Mouse (Mus musculus) lung, adult 2 months (tissue): Measurements from ENCODE around the gene Plekhm2. TPM values are rescaled to one million over a fixed set of nuclear protein-coding genes. Genes with fewer than 3 reads are reported as not detected.
A peak's percentile ranks its signal among the peaks of the same experiment; 100 is the strongest.

ENCODE experiments used
- DNase-seq: peaks from one replicate; pipeline ENCODE4 v3.0.0; 2022
- H3K4me1 ChIP-seq: fragments of 200-500 bp; 2 replicates; pipeline ENCODE4 v1.6.1; 2011; ENCODE audit warnings: low read length; ENCODE audit not compliant: control insufficient read depth, insufficient read depth
- H3K4me3 ChIP-seq: fragments of 200-500 bp; replicated peaks from 2 replicates; pipeline ENCODE3; 2011; ENCODE audit warnings: low read depth, mild to moderate bottlenecking, control low read depth, low read length; ENCODE audit errors: extremely low read depth
- CTCF ChIP-seq: fragments of 200-500 bp; IDR thresholded peaks from 2 replicates; pipeline ENCODE4 v1.5.1; 2011; ENCODE audit warnings: mild to moderate bottlenecking, low read length, control low read depth; ENCODE audit not compliant: insufficient read depth
- POLR2A ChIP-seq: fragments of 200-500 bp; IDR thresholded peaks from 2 replicates; pipeline ENCODE4 v1.6.1; 2011; ENCODE audit warnings: low read depth, mild to moderate bottlenecking, control low read depth, low read length, borderline replicate concordance; ENCODE audit errors: extremely low read depth
- WGBS: fragments of 180-500 bp; shearing (Covaris S2); methylation state at CpG from one replicate; pipeline ENCODE4 v1.1.7; 2018; 5-methylcytosine and 5-hydroxymethylcytosine counted together
- polyA plus RNA-seq: library from polyadenylated mRNA; depleted of rRNA; stranded (reverse); fragments of >200 nt; gene quantifications from 2 replicates; pipeline ENCODE4 v1.2.3, GENCODE M21; 2012; rRNA removed

Plekhm2 gene
- 45.7 and 52.3 TPM in 2 replicates for polyA plus RNA-seq

DNA sequence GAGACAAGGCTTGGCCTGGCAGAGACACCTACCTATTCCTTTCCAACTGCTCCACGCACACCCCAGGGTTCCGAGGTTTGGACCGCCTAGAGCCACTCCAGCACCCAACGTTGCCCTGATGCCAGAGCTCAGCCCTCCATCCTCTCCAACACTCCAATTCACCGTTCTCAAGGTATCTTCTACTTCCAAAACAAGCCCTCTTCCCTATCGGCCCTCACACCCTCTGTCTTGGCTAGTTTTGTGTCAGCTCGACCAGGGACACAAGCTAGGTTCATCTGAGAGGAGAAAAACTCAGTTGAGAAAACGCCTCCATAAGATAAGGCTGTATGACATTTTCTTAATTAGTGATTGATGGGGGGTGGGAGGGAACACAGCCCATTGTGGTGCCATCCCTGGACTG lies at the start of gene Plekhm2:
TSS of gene Plekhm2 (minus strand) at position 101 of the 400 bp plus-strand sequence.
- TF ChIP-seq POLR2A, result no peak
- TF ChIP-seq CTCF, result no peak
- peaks cover 6% of the 10 kb centered on the region for H3K4me1 ChIP-seq
- WGBS, result 74% methylated on average over 8 of the region's 8 CpGs
- no peak for DNase-seq
- H3K4me3 ChIP-seq, result peak within 1 kb of the TSS; percentile 61

DNA sequence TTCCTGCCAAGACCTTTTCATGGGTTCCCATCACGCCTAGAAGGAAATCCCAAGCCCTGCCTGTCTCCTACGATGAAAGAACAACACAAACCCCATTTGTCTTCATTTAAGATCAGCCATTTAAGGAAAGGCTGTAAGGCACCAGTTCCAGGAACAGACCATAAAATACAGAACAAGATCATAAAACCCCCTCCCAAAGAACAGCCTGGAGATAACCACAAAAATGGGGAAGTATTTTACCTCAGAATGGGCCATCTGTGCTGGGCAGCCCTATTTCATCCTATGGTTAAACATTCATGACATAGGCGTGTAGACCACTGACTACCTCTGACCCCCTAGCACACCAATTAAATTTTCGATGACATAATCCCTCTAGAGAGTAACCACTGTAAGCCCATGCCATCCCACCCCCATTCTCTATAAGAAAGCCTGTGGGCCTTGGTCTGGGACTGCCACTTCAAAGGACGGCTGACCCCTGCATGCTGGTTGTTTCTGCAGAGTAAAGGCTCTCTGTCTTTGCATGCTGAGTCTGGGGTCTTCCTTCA lies 49.0 kb upstream of the Plekhm2 start:
- TF ChIP-seq POLR2A (no peak), CTCF (no peak)
- WGBS, result 72% methylated on average over 5 of the region's 5 CpGs
- no peak for DNase-seq
- peaks cover 21% of the 10 kb centered on the region for H3K4me1 ChIP-seq
- H3K4me3 ChIP-seq, result no peak overlapping the region

DNA sequence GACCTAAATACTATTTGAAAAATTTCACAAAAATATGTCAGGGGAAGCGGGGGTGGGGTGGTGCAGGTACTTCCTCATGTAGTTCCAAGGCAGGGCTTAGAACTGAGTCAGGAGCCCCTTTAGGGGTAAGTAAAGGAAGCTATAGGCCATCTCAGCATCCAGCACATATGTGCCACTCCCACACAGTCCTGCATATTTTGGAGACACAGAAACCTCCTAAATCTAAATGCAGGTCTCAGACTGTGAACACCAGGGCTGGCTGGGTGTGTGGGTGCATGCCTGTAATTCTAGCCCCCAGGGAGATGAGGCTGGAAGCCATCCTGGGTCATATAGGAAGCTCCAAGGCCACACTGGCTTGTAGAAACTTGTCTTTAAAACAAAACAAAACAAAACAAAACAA lies 46.6 kb upstream of the Plekhm2 start:
- DNase-seq, result no peak
- WGBS, result 93% methylated on average over 1 of the region's 1 CpGs
- TF ChIP-seq CTCF (no peak), POLR2A (no peak)
- no peak overlapping the region for H3K4me3 ChIP-seq
- H3K4me1 ChIP-seq, result peaks cover 18% of the 10 kb centered on the region

DNA sequence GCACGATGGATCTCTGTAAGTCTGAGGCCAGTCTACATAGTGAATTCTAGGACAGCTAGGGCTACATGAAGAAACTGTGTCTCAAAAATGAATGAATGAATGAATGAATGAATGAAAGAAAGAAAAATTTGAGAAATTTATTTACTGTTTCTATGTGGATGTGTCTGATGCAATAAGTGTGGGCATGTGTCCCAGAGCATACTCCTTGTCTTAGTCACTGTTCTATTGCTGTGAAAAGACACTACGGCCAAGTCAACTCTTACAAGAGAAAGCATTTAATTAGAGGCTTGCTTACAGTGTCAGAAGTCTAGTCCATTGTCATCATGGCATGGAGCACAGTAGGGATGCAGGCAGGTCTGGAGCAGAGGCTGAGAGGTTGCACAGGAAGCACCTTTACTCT lies 44.3 kb upstream of the Plekhm2 start:
- no peak for TF ChIP-seq POLR2A
- no peak for TF ChIP-seq CTCF
- Histone ChIP-seq H3K4me1 (peaks cover 5% of the 10 kb centered on the region), H3K4me3 (no peak overlapping the region)
- no peak for DNase-seq
- WGBS, result 80% methylated on average over 2 of the region's 2 CpGs

DNA sequence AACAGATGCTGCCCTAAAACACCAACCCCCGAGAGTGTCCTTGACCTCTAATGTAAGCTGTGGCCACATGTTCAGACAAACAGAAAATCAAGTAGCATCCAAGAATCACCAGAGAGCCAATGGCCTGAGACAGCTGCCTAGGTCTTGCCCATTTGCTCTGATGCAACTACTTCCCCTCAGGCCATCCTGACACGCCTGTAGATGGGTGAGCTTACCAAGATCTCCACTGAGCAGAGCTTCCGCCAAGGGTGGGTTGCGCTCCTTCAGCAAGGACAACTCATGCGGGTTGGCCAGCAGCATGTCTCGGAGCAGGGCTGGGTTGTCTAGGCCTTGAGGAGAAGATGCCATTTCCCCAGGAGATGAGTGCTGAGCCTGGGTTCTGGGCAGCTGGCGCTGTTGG lies 43.3 kb upstream of the Plekhm2 start:
- Histone ChIP-seq H3K4me3 (no peak overlapping the region), H3K4me1 (peaks cover 3% of the 10 kb centered on the region; the same call in 1 of the 2 replicates)
- TF ChIP-seq CTCF (no peak), POLR2A (no peak)
- no peak for DNase-seq
- 79% methylated on average over 7 of the region's 7 CpGs for WGBS

DNA sequence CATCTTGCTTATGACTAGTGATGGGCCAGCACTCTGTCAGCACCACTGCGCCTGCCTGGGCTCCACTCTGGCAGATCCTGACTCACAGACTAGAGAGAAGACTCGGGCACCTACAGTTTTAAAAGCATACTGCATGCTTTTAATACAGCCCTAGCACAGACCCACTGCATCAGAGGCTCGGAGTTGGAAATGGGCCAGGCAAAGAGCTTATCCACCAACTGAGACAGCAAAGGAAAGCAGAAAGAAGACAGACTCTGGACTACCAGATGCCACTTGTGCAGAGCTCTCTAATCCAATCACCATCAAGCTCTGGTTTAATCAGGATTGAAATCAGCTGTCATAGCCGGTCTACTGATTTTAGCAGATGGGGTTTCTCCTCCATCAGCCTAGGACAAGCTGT lies 40.6 kb upstream of the Plekhm2 start:
- Histone ChIP-seq H3K4me3 (no peak overlapping the region), H3K4me1 (peaks cover 3% of the 10 kb centered on the region; the same call in 1 of the 2 replicates)
- 74% methylated on average over 4 of the region's 4 CpGs for WGBS
- no peak for TF ChIP-seq CTCF
- no peak for TF ChIP-seq POLR2A
- DNase-seq, result no peak

DNA sequence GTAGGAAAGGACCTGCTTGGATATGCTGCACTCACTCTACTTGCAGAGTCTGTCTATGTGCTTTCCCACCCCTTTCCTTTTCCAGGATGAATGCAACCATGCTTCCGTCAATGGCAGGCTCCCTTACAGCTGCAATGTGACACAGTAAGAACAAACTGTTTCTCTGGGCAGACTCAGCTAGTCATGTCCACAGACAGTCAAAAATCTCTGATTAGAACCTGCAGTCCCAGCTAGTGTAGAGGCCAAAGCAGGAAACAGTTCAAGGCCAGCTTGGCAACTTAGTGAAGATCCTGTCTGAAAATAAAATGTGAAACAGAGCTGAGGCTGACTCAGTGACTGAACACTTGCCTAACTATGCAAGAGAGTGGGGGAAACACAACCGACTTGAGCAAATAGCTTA lies 39.9 kb upstream of the Plekhm2 start:
- TF ChIP-seq CTCF (no peak), POLR2A (no peak)
- DNase-seq, result no peak
- Histone ChIP-seq H3K4me3 (no peak overlapping the region), H3K4me1 (peaks cover 3% of the 10 kb centered on the region; the same call in 1 of the 2 replicates)
- WGBS, result 79% methylated on average over 2 of the region's 2 CpGs

DNA sequence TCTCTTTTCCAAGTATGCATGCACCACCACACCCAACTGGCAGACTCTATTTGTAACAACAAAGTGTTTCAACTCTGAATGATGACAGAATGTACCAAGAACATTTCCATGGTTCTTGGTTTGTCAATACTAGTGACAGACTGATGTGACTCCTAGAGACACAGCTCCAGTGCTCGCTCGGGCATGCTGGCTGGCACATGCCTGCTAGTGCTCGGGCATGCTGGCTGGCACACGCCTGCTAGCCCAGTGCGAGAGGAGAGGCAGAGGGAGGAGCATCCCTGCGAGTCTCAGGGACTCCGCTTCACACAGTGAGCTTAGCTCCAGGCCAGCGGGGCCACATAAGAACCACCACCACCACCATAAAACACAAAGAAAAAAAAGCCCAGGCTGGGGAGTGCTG lies 30.0 kb upstream of the Plekhm2 start:
- TF ChIP-seq POLR2A (no peak), CTCF (no peak)
- no peak for DNase-seq
- H3K4me1 ChIP-seq, result no peaks in the 10 kb centered on the region
- H3K4me3 ChIP-seq, result no peak overlapping the region
- 86% methylated on average over 8 of the region's 8 CpGs for WGBS

DNA sequence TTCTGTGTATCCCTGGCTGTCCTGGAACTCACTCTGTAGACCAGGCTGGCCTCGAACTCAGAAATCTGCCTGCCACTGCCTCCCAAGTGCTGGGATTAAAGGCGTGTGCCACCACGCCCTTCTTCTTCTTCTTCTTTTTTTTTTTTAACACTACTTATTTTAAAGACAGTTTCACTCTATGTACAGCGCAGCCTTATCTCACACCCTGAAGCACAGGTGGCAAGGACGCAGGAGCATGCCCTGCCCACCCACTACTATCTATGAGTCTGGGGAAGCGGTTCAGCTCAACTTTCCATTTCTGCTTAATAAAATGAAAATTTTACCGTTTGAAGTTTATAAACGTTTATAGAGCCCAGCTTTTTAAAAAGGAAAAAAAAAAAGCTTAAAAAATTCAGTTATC lies 23.8 kb upstream of the Plekhm2 start:
- Histone ChIP-seq H3K4me3 (no peak overlapping the region), H3K4me1 (no peaks in the 10 kb centered on the region)
- DNase-seq, result no peak
- no peak for TF ChIP-seq CTCF
- TF ChIP-seq POLR2A, result no peak
- WGBS, result 88% methylated on average over 8 of the region's 8 CpGs

DNA sequence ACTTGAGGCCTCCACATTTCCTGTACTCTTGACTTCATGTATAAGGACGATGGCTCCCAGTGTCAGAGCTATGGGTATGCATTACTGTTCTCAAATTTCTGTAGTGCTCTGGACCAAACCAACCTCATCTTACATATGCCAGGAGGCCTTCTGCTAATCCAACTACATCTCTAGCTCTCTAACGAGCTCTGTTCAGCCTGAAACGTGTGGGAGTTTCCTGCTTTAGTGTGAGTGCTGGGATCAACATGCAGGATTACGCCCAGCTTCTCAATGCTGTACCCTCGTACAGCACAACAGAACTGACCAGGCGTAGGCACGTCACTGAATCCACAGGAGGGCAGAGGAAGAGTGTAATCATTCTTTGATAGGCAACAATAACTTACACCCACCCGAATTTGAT lies 21.8 kb upstream of the Plekhm2 start:
- DNase-seq, result no peak
- WGBS, result 68% methylated on average over 8 of the region's 8 CpGs
- Histone ChIP-seq H3K4me3 (no peak overlapping the region), H3K4me1 (0 out of 2 replicates have a peak, but pooled peaks cover 3% of the 10 kb centered on the region)
- no peak for TF ChIP-seq CTCF
- TF ChIP-seq POLR2A, result no peak

DNA sequence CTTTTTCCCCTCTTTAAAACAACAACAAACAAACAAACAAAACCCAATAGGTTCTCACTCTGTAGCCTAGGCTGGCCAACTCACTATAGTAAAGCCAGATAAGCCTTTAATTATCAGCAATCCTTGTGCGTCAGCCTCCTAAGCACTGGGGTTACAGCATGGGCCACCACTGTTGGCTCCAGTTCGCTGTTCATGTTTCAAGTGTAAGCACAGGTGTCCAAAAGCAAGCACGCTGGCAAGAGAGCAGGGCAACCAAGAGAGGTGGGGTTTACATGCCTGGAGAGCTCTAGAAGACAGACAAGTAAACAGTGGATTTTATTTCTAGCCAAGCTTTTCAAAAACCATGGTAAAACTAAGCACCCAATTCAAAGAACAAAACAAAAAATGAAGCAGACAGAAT lies 21.4 kb upstream of the Plekhm2 start:
- WGBS, result 67% methylated on average over 3 of the region's 3 CpGs
- TF ChIP-seq CTCF (no peak), POLR2A (no peak)
- peak; percentile 22 for DNase-seq
- Histone ChIP-seq H3K4me3 (no peak overlapping the region), H3K4me1 (0 out of 2 replicates have a peak, but pooled peaks cover 3% of the 10 kb centered on the region)
